Mouse (Mus musculus) granulocyte monocyte progenitor cell, adult 5-6 weeks (primary cell): ENCODE results near the gene 6820408C15Rik. TPM values are rescaled to one million over a fixed set of nuclear protein-coding genes. Genes with fewer than 3 reads are reported as not detected.

ENCODE experiments used
- ATAC-seq: replicated peaks from 2 replicates; pipeline ENCODE4 v1.8.0; 2016; ENCODE audit warnings: mild to moderate bottlenecking, moderate TSS enrichment, inconsistent platforms; ENCODE audit not compliant: poor library complexity, severe bottlenecking
- total RNA-seq, 2 experiments: library from RNA; stranded (forward) in 1 of 2; stranded (reverse) in 1 of 2; fragments of 200-712, 200-1000 nt in 1 of 2; fragments of >200 nt in 1 of 2; fragmentation: Nextera tagmentation in 1 of 2; gene quantifications; 2 replicates each; pipeline ENCODE4 v1.2.3; 2014 to 2017

Gene 6820408C15Rik
- total RNA-seq (2014; fragmentation: Nextera tagmentation) = 0.75 TPM in 1 of 2 replicates, not detected in the other
- total RNA-seq (2017) = not detected in 2 replicates

- ATAC-seq = no peak
These were observed at the start of gene 6820408C15Rik for GRCm38 (mm10) chr2:152415287-152415686. TSS of gene 6820408C15Rik (plus strand) at chr2:152415587.

GRCm38 (mm10) chr2:152367917-152368316 lies 47.5 kb upstream of the 6820408C15Rik start:
- no peak for ATAC-seq

GRCm38 (mm10) chr2:152368532-152369140 lies 46.8 kb upstream of the 6820408C15Rik start:
- ATAC-seq = peak; percentile 82

GRCm38 (mm10) chr2:152372104-152372503 lies 43.3 kb upstream of the 6820408C15Rik start:
- ATAC-seq = no peak

GRCm38 (mm10) chr2:152372661-152373060 lies 42.7 kb upstream of the 6820408C15Rik start:
- ATAC-seq = no peak

- no peak for ATAC-seq
These were observed 41.8 kb upstream of the 6820408C15Rik start for GRCm38 (mm10) chr2:152373547-152373946.

GRCm38 (mm10) chr2:152375652-152376344 lies 39.6 kb upstream of the 6820408C15Rik start:
- no peak for ATAC-seq

- ATAC-seq = no peak; the same call in 1 of the 2 replicates
These were observed 39.0 kb upstream of the 6820408C15Rik start, which contains the start of gene Nrsn2 for GRCm38 (mm10) chr2:152376345-152376741. TSS of gene Nrsn2 (minus strand) at chr2:152376638.

GRCm38 (mm10) chr2:152384191-152384590 lies 31.2 kb upstream of the 6820408C15Rik start:
- ATAC-seq = no peak

GRCm38 (mm10) chr2:152392786-152393185 lies 22.6 kb upstream of the 6820408C15Rik start:
- peak; percentile 48 for ATAC-seq

GRCm38 (mm10) chr2:152393225-152394017 lies 22.0 kb upstream of the 6820408C15Rik start:
- ATAC-seq = no peak

- ATAC-seq = no peak
These were observed 20.0 kb upstream of the 6820408C15Rik start for GRCm38 (mm10) chr2:152395271-152395920.

- ATAC-seq = peak; percentile 58
These were observed 19.0 kb upstream of the 6820408C15Rik start for GRCm38 (mm10) chr2:152396110-152397003.

GRCm38 (mm10) chr2:152397004-152397589 lies 18.3 kb upstream of the 6820408C15Rik start:
- ATAC-seq = peak; percentile 17; the same call in 1 of the 2 replicates

GRCm38 (mm10) chr2:152397680-152398435 lies 17.5 kb upstream of the 6820408C15Rik start, which contains the start of gene Sox12:
TSS of gene Sox12 (minus strand) at chr2:152398063.
- ATAC-seq = peak; percentile 39

- peak; percentile 73 for ATAC-seq
These were observed 16.7 kb upstream of the 6820408C15Rik start for GRCm38 (mm10) chr2:152398691-152399090.

GRCm38 (mm10) chr2:152399122-152399542 lies 16.3 kb upstream of the 6820408C15Rik start:
- ATAC-seq = no peak

- ATAC-seq = peak; percentile 100
These were observed 9.3 kb upstream of the 6820408C15Rik start for GRCm38 (mm10) chr2:152406126-152406525.
